Mouse (Mus musculus) CD4-positive, CD25-positive, alpha-beta regulatory T cell, adult 4 months (primary cell): ENCODE data around the gene Hnrnpf. TPM values are rescaled to one million over a fixed set of nuclear protein-coding genes. Genes with fewer than 3 reads are reported as not detected.
"Not testable (repeated sequence)": the region's sequence is repeated elsewhere in the genome, so short reads cannot be mapped to it uniquely, and the experiment has no call there.

Source experiments
- ATAC-seq: one replicate; pipeline ENCODE4 v1.8.0; 2017
- polyA plus RNA-seq, 2 experiments: library from polyadenylated mRNA; unstranded; fragments of 100-300 nt; shearing (Covaris generic); gene quantifications; one replicate each; pipeline ENCODE4 v1.2.1; 2017

Hnrnpf gene
- 1,000 to 10,000 TPM; 1,072 to 1,239 TPM for polyA plus RNA-seq

- ATAC-seq: peak; percentile 95
These were observed at the start of gene Hnrnpf for GRCm38 (mm10) chr6:117900126-117901080. Gene Hnrnpf (plus strand): TSS chr6:117900324.

GRCm38 (mm10) chr6:117851747-117852146 lies 48.4 kb upstream of the Hnrnpf start:
- peak; percentile 83 for ATAC-seq

- no peak for ATAC-seq
These were observed 42.1 kb upstream of the Hnrnpf start for GRCm38 (mm10) chr6:117857990-117858389.

- no peak for ATAC-seq
These were observed 38.3 kb upstream of the Hnrnpf start, which contains the start of gene Zfp239 for GRCm38 (mm10) chr6:117861848-117862247. Gene Zfp239 (plus strand): TSS chr6:117862100.

- no peak for ATAC-seq
These were observed 37.7 kb upstream of the Hnrnpf start for GRCm38 (mm10) chr6:117862465-117862864.

GRCm38 (mm10) chr6:117862899-117863620 lies 37.1 kb upstream of the Hnrnpf start:
- peak; percentile 98 for ATAC-seq

- ATAC-seq: no peak
These were observed 36.4 kb upstream of the Hnrnpf start for GRCm38 (mm10) chr6:117863751-117864150.

GRCm38 (mm10) chr6:117868187-117868586 lies 31.9 kb upstream of the Hnrnpf start:
- ATAC-seq: no peak

- no peak for ATAC-seq
These were observed 29.1 kb upstream of the Hnrnpf start for GRCm38 (mm10) chr6:117871034-117871433.

GRCm38 (mm10) chr6:117873450-117873849 lies 26.7 kb upstream of the Hnrnpf start:
- ATAC-seq: not testable (repeated sequence)

- ATAC-seq: no peak
These were observed 25.4 kb upstream of the Hnrnpf start for GRCm38 (mm10) chr6:117874621-117875281.

GRCm38 (mm10) chr6:117878700-117879407 lies 21.3 kb upstream of the Hnrnpf start:
- ATAC-seq: peak; percentile 75

GRCm38 (mm10) chr6:117879408-117880115 lies 20.6 kb upstream of the Hnrnpf start:
- peak; percentile 74 for ATAC-seq

GRCm38 (mm10) chr6:117880394-117880838 lies 19.7 kb upstream of the Hnrnpf start:
- no peak for ATAC-seq

- ATAC-seq: no peak
These were observed 18.9 kb upstream of the Hnrnpf start for GRCm38 (mm10) chr6:117881229-117881628.

- ATAC-seq: peak; percentile 7
These were observed 18.1 kb upstream of the Hnrnpf start for GRCm38 (mm10) chr6:117881997-117882396.

GRCm38 (mm10) chr6:117885943-117886342 lies 14.2 kb upstream of the Hnrnpf start:
- no peak for ATAC-seq

- no peak for ATAC-seq
These were observed 12.1 kb upstream of the Hnrnpf start for GRCm38 (mm10) chr6:117888032-117888431.

GRCm38 (mm10) chr6:117888642-117889096 lies 11.5 kb upstream of the Hnrnpf start:
- no peak for ATAC-seq

- ATAC-seq: peak; percentile 89
These were observed 9.9 kb upstream of the Hnrnpf start for GRCm38 (mm10) chr6:117890257-117890656.
